Mouse (Mus musculus): ENCODE data around the gene Kri1. TPM values are rescaled to one million over a fixed set of nuclear protein-coding genes. Genes with fewer than 3 reads are reported as not detected.
"Not testable (repeated sequence)": the region's sequence is repeated elsewhere in the genome, so short reads cannot be mapped to it uniquely, and the experiment has no call there.

Gene Kri1
- polyA plus RNA-seq, 1 experiment from 2014 or later: 15.0 TPM

- no peaks in the 10 kb centered on the region for H3K9me3 ChIP-seq (ENCODE audit: control insufficient read depth, low read length)
- no peak overlapping the region for H3K4me2 ChIP-seq (ENCODE audit: low read depth)
- ATAC-seq (ENCODE audit: insufficient read depth, low FRiP score, low TSS enrichment) (no peak), DNase-seq (ENCODE audit: low spot score) (no peak)
- H3K27me3 ChIP-seq (ENCODE audit: control insufficient read depth, insufficient read depth, low read length): no peaks in the 10 kb centered on the region
- no peak overlapping the region for H3K27ac ChIP-seq (ENCODE audit: low read depth, low read length)
- no peak overlapping the region for H3K4me3 ChIP-seq (ENCODE audit: low read depth, low read length)
- no peaks in the 10 kb centered on the region for H3K36me3 ChIP-seq (ENCODE audit: control insufficient read depth, insufficient read depth, low read length)
- H3K4me1 ChIP-seq (ENCODE audit: control insufficient read depth, insufficient read depth, low read length): no peaks in the 10 kb centered on the region; the same call in 1 of the 2 replicates
- no peak overlapping the region for H3K9ac ChIP-seq (ENCODE audit: low read length)
- WGBS: 69% methylated on average over 3 of the region's 5 CpGs
Observed at GRCm38 (mm10) chr9:21329041-21329440, 41.3 kb upstream of the Kri1 start.

GRCm38 (mm10) chr9:21328041-21328440 lies 40.3 kb upstream of the Kri1 start:
- Histone ChIP-seq H3K4me2 (ENCODE audit: low read depth) (no peak overlapping the region), H3K9ac (ENCODE audit: low read length) (no peak overlapping the region), H3K9me3 (ENCODE audit: control insufficient read depth, low read length) (no peaks in the 10 kb centered on the region), H3K27me3 (ENCODE audit: control insufficient read depth, insufficient read depth, low read length) (no peaks in the 10 kb centered on the region), H3K36me3 (ENCODE audit: control insufficient read depth, insufficient read depth, low read length) (no peaks in the 10 kb centered on the region), H3K4me1 (ENCODE audit: control insufficient read depth, insufficient read depth, low read length) (no peaks in the 10 kb centered on the region; the same call in 1 of the 2 replicates), H3K4me3 (ENCODE audit: low read depth, low read length) (no peak overlapping the region), H3K27ac (ENCODE audit: low read depth, low read length) (no peak overlapping the region)
- ATAC-seq (ENCODE audit: insufficient read depth, low FRiP score, low TSS enrichment) (no peak), DNase-seq (ENCODE audit: low spot score) (no peak)
- 77% methylated on average over 3 of the region's 3 CpGs for WGBS

- DNase-seq (ENCODE audit: low spot score) (no peak), ATAC-seq (ENCODE audit: insufficient read depth, low FRiP score, low TSS enrichment) (no peak)
- H3K4me2 ChIP-seq (ENCODE audit: low read depth): no peak overlapping the region
- H3K4me1 ChIP-seq (ENCODE audit: control insufficient read depth, insufficient read depth, low read length): no peaks in the 10 kb centered on the region; the same call in 1 of the 2 replicates
- H3K4me3 ChIP-seq (ENCODE audit: low read depth, low read length): no peak overlapping the region
- H3K9ac ChIP-seq (ENCODE audit: low read length): no peak overlapping the region
- H3K27me3 ChIP-seq (ENCODE audit: control insufficient read depth, insufficient read depth, low read length): no peaks in the 10 kb centered on the region
- no peaks in the 10 kb centered on the region for H3K36me3 ChIP-seq (ENCODE audit: control insufficient read depth, insufficient read depth, low read length)
- H3K9me3 ChIP-seq (ENCODE audit: control insufficient read depth, low read length): no peaks in the 10 kb centered on the region
- H3K27ac ChIP-seq (ENCODE audit: low read depth, low read length): no peak overlapping the region
- WGBS: 71% methylated on average over 3 of the region's 3 CpGs
Observed at GRCm38 (mm10) chr9:21327569-21327968, 39.8 kb upstream of the Kri1 start.

- Histone ChIP-seq H3K27me3 (ENCODE audit: control insufficient read depth, insufficient read depth, low read length) (no peaks in the 10 kb centered on the region), H3K9ac (ENCODE audit: low read length) (no peak overlapping the region), H3K27ac (ENCODE audit: low read depth, low read length) (no peak overlapping the region), H3K36me3 (ENCODE audit: control insufficient read depth, insufficient read depth, low read length) (no peaks in the 10 kb centered on the region), H3K9me3 (ENCODE audit: control insufficient read depth, low read length) (no peaks in the 10 kb centered on the region), H3K4me1 (ENCODE audit: control insufficient read depth, insufficient read depth, low read length) (peaks cover 12% of the 10 kb centered on the region; the same call in 1 of the 2 replicates), H3K4me2 (ENCODE audit: low read depth) (no peak overlapping the region), H3K4me3 (ENCODE audit: low read depth, low read length) (no peak overlapping the region)
- WGBS: 96% methylated on average over 11 of the region's 11 CpGs
- DNase-seq (ENCODE audit: low spot score) (no peak), ATAC-seq (ENCODE audit: insufficient read depth, low FRiP score, low TSS enrichment) (no peak)
Observed at GRCm38 (mm10) chr9:21324269-21324668, 36.5 kb upstream of the Kri1 start.

- WGBS: 89% methylated on average over 8 of the region's 8 CpGs
- not testable (repeated sequence) for H3K9ac ChIP-seq (ENCODE audit: low read length); H3K36me3 ChIP-seq (ENCODE audit: control insufficient read depth, insufficient read depth, low read length)
Observed at GRCm38 (mm10) chr9:21322917-21323297, 35.1 kb upstream of the Kri1 start.

GRCm38 (mm10) chr9:21322211-21322916 lies 34.6 kb upstream of the Kri1 start:
- WGBS: 90% methylated on average over 19 of the region's 19 CpGs
- ATAC-seq (ENCODE audit: insufficient read depth, low FRiP score, low TSS enrichment) (no peak), DNase-seq (ENCODE audit: low spot score) (no peak)
- Histone ChIP-seq H3K27me3 (ENCODE audit: control insufficient read depth, insufficient read depth, low read length) (no peaks in the 10 kb centered on the region), H3K9me3 (ENCODE audit: control insufficient read depth, low read length) (no peaks in the 10 kb centered on the region), H3K36me3 (ENCODE audit: control insufficient read depth, insufficient read depth, low read length) (no peaks in the 10 kb centered on the region), H3K27ac (ENCODE audit: low read depth, low read length) (no peak overlapping the region), H3K9ac (ENCODE audit: low read length) (no peak overlapping the region), H3K4me2 (ENCODE audit: low read depth) (peak overlapping the region; percentile 94; the same call in 1 of the 2 replicates), H3K4me3 (ENCODE audit: low read depth, low read length) (no peak overlapping the region; the same call in 1 of the 2 replicates), H3K4me1 (ENCODE audit: control insufficient read depth, insufficient read depth, low read length) (peaks cover 12% of the 10 kb centered on the region; the same call in 1 of the 2 replicates)

More at GRCm38 (mm10) chr9:21322917-21323297, 35.1 kb upstream of the Kri1 start:
- peaks cover 12% of the 10 kb centered on the region; the same call in 1 of the 2 replicates for H3K4me1 ChIP-seq (ENCODE audit: control insufficient read depth, insufficient read depth, low read length)
- H3K27me3 ChIP-seq (ENCODE audit: control insufficient read depth, insufficient read depth, low read length); H3K4me3 ChIP-seq (ENCODE audit: low read depth, low read length); H3K9me3 ChIP-seq (ENCODE audit: control insufficient read depth, low read length); ATAC-seq (ENCODE audit: insufficient read depth, low FRiP score, low TSS enrichment); DNase-seq (ENCODE audit: low spot score); H3K4me2 ChIP-seq (ENCODE audit: low read depth); H3K27ac ChIP-seq (ENCODE audit: low read depth, low read length): not testable (repeated sequence)

- ATAC-seq (ENCODE audit: insufficient read depth, low FRiP score, low TSS enrichment) (no peak), DNase-seq (ENCODE audit: low spot score) (no peak)
- Histone ChIP-seq H3K9ac (ENCODE audit: low read length) (peak overlapping the region; percentile 75), H3K27ac (ENCODE audit: low read depth, low read length) (no peak overlapping the region), H3K4me3 (ENCODE audit: low read depth, low read length) (peak overlapping the region; percentile 75), H3K27me3 (ENCODE audit: control insufficient read depth, insufficient read depth, low read length) (no peaks in the 10 kb centered on the region), H3K36me3 (ENCODE audit: control insufficient read depth, insufficient read depth, low read length) (no peaks in the 10 kb centered on the region), H3K9me3 (ENCODE audit: control insufficient read depth, low read length) (no peaks in the 10 kb centered on the region), H3K4me1 (ENCODE audit: control insufficient read depth, insufficient read depth, low read length) (peaks cover 12% of the 10 kb centered on the region; the same call in 1 of the 2 replicates), H3K4me2 (ENCODE audit: low read depth) (peak overlapping the region; percentile 94)
- 16% methylated on average over 6 of the region's 6 CpGs for WGBS
Observed at GRCm38 (mm10) chr9:21321513-21321835, 33.7 kb upstream of the Kri1 start.

GRCm38 (mm10) chr9:21320619-21321512 lies 33.1 kb upstream of the Kri1 start, which contains the start of gene Slc44a2:
Slc44a2 (plus strand) TSS chr9:21320698.
- peaks cover 12% of the 10 kb centered on the region; the same call in 1 of the 2 replicates for H3K4me1 ChIP-seq (ENCODE audit: control insufficient read depth, insufficient read depth, low read length)
- no peaks in the 10 kb centered on the region for H3K9me3 ChIP-seq (ENCODE audit: control insufficient read depth, low read length)
- peak within 1 kb of the TSS; percentile 75 for H3K4me3 ChIP-seq (ENCODE audit: low read depth, low read length)
- H3K4me2 ChIP-seq (ENCODE audit: low read depth): peak within 1 kb of the TSS; percentile 94
- peak; percentile 95 for DNase-seq (ENCODE audit: low spot score)
- no peak within 1 kb of the TSS for H3K27ac ChIP-seq (ENCODE audit: low read depth, low read length)
- H3K36me3 ChIP-seq (ENCODE audit: control insufficient read depth, insufficient read depth, low read length): no peaks in the 10 kb centered on the region
- no peaks in the 10 kb centered on the region for H3K27me3 ChIP-seq (ENCODE audit: control insufficient read depth, insufficient read depth, low read length)
- WGBS: under 1% methylated on average over 52 of the region's 52 CpGs
- peak; percentile 93 for ATAC-seq (ENCODE audit: insufficient read depth, low FRiP score, low TSS enrichment)
- H3K9ac ChIP-seq (ENCODE audit: low read length): peak within 1 kb of the TSS; percentile 75
